Mouse (Mus musculus) layer of hippocampus, adult 2 months (tissue): ENCODE results near the gene Nras. TPM values are rescaled to one million over a fixed set of nuclear protein-coding genes. Genes with fewer than 3 reads are reported as not detected.

Experiments used
- DNase-seq, 2 experiments: peaks; one replicate each; pipeline ENCODE4 v3.0.0; 2022; ENCODE audit warnings: low spot score in 2 of 2
- H3K27ac ChIP-seq: fragments of 200-600 bp; 2 replicates; pipeline ENCODE4 v1.8.1; 2022
- H3K4me3 ChIP-seq: fragments of 200-600 bp; 2 replicates; pipeline ENCODE4 v1.8.1; 2022; ENCODE audit warnings: mild to moderate bottlenecking
- CTCF ChIP-seq: fragments of 200-600 bp; conservative IDR thresholded peaks from 2 replicates; pipeline ENCODE4 v1.8.1; 2022; ENCODE audit warnings: antibody characterized with exemption, mild to moderate bottlenecking, moderate library complexity
- total RNA-seq, 2 experiments: library from RNA; stranded (reverse); gene quantifications; 2 replicates each; pipeline ENCODE4 v1.2.3; 2021

Gene Nras
- total RNA-seq, 2 experiments from 2014 or later: 59.9 to 72.6 TPM

DNA sequence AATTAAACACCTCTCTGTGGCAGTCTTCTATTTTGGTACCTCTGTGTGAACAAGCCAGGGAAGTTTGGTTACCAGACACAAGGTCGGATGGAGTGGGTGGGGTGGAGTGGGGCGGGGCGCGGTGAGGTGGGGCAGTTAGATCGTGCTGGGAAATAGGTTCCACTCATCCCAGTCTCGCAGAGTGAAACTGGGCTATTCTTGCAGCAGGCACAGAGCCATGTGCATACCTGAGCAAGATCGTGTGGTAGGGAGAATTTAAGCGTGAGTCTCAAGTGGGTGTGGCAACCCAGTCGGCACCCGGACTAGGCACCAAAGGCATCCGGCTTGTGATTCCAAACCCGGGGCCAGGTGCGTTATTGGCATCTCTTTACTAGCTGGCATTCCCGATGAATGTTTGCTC, 43.8 kb downstream of the Nras start:
- no peak for TF ChIP-seq CTCF
- H3K27ac ChIP-seq: no peak overlapping the region
- peak overlapping the region; percentile 61 for H3K4me3 ChIP-seq
- DNase-seq: no peak

DNA sequence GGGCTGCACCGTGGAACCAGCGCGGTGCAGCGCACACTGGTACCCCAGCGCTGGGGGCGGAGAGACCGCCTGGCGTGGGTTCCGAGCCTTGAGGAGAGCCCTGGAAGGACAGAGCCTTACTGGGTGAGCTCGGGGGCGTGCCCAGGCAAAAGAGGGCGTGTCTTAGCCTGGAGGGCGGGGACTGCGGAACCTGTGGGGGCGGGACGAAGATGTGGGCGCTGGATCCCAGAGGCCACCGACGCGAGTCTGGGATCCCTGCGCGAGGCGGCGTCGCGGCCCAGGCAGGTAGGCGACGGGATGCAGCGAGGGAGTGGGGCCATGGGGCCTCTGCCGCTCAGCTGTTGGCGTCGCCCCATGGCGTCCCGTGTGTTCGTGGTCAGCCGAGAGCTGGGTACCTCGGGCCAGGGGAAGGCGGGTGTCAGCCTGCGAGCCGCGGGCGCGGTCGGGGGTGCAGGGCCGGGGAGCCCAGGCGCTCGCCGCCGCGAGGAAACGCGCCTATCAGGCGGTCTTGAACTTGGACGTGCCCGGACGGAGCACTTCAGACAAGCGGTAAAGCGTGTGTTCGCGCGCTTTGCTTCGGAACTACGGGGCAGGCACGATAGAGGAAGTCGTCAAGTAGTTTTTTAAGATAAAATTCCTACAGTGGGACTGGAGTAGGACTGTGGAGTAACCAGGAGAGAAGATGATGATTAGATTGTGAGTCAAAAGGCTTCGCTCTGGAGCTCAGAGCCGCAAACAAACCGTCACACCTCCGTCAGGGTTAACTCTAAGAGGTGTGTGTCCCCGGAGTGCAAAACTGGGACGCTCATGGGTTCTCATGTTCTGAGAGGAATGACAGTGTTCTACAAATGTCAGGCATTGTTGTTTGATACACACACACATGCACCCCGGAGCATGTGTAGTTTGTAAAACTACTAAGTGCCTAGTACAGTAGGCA, 44.6 kb downstream of the Nras start, which contains the start of gene Dennd2c:
TSS of gene Dennd2c (plus strand) at position 151 of the 937 bp plus-strand sequence.
- H3K4me3 ChIP-seq: peak within 1 kb of the TSS; percentile 61
- no peak; the same call in 1 of the 2 replicates for TF ChIP-seq CTCF
- H3K27ac ChIP-seq: 0 out of 2 replicates have a peak within 1 kb of the TSS, but pooled peaks have one; percentile 5
- peak; percentile 35 to 55 for DNase-seq

DNA sequence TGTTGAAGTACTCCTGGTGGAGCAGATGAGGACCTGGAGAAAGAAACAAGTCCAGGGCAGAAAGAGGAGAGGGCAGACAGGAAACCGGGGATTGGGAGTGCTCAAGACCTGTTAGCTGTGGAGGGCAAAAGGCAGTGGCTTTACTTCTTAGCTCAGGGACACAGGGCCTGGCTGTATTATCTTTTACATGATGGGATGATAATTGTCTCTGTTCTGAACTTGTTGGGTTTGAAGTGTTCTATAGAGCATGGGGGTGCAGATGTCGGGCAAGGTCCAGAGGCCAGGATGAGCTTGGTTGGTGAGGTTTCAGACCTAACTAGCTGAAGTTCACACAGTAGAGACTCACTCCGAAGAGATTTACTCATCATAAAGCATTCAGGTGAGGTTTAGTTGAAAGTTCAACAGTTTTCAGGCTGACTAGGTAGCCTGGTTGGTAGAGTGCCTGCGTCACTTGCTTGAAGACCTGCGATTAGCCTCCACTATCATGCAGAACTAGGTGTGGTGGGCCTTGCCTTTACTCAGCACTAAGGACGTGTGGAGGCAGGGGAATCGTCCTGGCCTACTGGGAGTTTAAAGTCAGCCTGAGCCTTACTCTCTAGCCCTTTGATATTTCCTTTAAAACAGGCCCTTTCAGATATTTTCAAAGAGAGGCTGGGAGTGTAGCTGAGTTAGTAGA, 49.6 kb downstream of the Nras start:
- TF ChIP-seq CTCF: no peak
- Histone ChIP-seq H3K27ac (no peak overlapping the region), H3K4me3 (no peak overlapping the region)
- DNase-seq: no peak

DNA sequence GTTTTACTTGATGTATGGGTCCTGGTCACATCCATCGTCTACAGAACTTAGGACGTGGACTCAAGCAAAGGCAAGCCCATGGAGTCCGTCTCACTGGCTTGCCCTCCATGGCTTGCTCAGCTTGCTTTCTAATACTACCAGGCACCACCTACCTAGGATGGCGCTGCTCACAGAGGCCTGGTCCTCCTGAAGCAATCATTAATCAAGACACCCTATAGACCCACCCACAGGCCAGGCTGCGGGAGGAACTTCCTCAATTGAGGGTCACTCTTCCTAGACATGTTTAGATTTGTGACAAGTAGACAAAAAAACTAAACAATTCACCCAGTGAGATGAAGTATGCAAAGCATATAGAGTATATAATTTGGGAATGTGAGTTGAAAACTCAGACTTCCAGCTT, 54.1 kb downstream of the Nras start:
- no peak for TF ChIP-seq CTCF
- DNase-seq: no peak
- Histone ChIP-seq H3K4me3 (no peak overlapping the region), H3K27ac (no peak overlapping the region)

Other genes with a start within 250 kb of the Nras start
- not detected for gene Sycp1, start 122.2 kb upstream of the Nras start, total RNA-seq
- gene Nr1h5, start 94.2 kb upstream of the Nras start, total RNA-seq: not detected
- gene Sike1, start 62.6 kb upstream of the Nras start, total RNA-seq: 10 to 100 TPM; 57.3 to 65.5 TPM
- 100 to 1,000 TPM; 236 to 252 TPM for gene Csde1, start 37.9 kb upstream of the Nras start, total RNA-seq
- not detected for gene Ampd1, start 15.7 kb downstream of the Nras start, total RNA-seq
- gene Dennd2c, start 44.3 kb downstream of the Nras start, total RNA-seq: under 1 TPM; 0.28 to 0.54 TPM
- 10 to 100 TPM; 63.8 to 69.1 TPM for gene Bcas2, start 113.4 kb downstream of the Nras start, total RNA-seq
- gene Trim33, start 221.0 kb downstream of the Nras start, total RNA-seq: 10 to 100 TPM; 53.0 to 55.2 TPM